14 mouse cellular contexts compared by ENCODE assay signal in genomic region chr1:43555222-43555974, GRCm38 (mm10).
DNase-seq lines count a peak whose midpoint lies in the region; ATAC-seq lines count a peak whose summit lies in the region.
"Had no signal": no experiment of that assay in that cellular context is flagged by ENCODE, and none has a peak within 500 bp of the region (broad histone marks: within the 10 kb centered on the region; RNA-seq: fewer than 3 reads in every experiment).

No protein-coding gene starts in this region.

- H3K27me3 ChIP-seq in forebrain, embryonic 10.5 days (ENCODE audit: poor library complexity, severe bottlenecking): no peaks in the 10 kb centered on the region
- no peaks in the 10 kb centered on the region for H3K27me3 ChIP-seq in forebrain, embryonic 13.5 days
- no peaks in the 10 kb centered on the region for H3K27me3 ChIP-seq in hindbrain, embryonic 11.5 days (ENCODE audit: control insufficient read depth, insufficient read depth, low read length)
- no peaks in the 10 kb centered on the region for H3K27me3 ChIP-seq in hindbrain, embryonic 14.5 days (ENCODE audit: control insufficient read depth, insufficient read depth, low read length)
- H3K27me3 ChIP-seq in midbrain, embryonic 15.5 days (replicated peaks): no peaks in the 10 kb centered on the region
- H3K27me3 ChIP-seq in midbrain, embryonic 13.5 days: no peaks in the 10 kb centered on the region
- H3K27me3 ChIP-seq: hindbrain, embryonic 15.5 days had no signal

- 0 out of 2 replicates have a peak overlapping the region, but pooled peaks have one; percentile 9 for H3K27ac ChIP-seq in forebrain, embryonic 10.5 days
- no peak overlapping the region for H3K27ac ChIP-seq in forebrain, embryonic 13.5 days
- peak overlapping the region; percentile 30 for H3K27ac ChIP-seq in hindbrain, embryonic 11.5 days (ENCODE audit: low read depth, low read length)
- no peak overlapping the region for H3K27ac ChIP-seq in hindbrain, embryonic 14.5 days
- no peak overlapping the region for H3K27ac ChIP-seq in midbrain, embryonic 15.5 days
- no peak overlapping the region for H3K27ac ChIP-seq in midbrain, embryonic 13.5 days
- H3K27ac ChIP-seq: hindbrain, embryonic 15.5 days had no signal

- no peaks in the 10 kb centered on the region for H3K9me3 ChIP-seq in forebrain, embryonic 10.5 days
- H3K9me3 ChIP-seq in forebrain, embryonic 13.5 days (replicated peaks): no peaks in the 10 kb centered on the region
- H3K9me3 ChIP-seq in hindbrain, embryonic 11.5 days (ENCODE audit: control insufficient read depth, low read length): no peaks in the 10 kb centered on the region
- no peaks in the 10 kb centered on the region for H3K9me3 ChIP-seq in hindbrain, embryonic 14.5 days (ENCODE audit: control insufficient read depth, low read length)
- H3K9me3 ChIP-seq in midbrain, embryonic 15.5 days: no peaks in the 10 kb centered on the region
- H3K9me3 ChIP-seq in midbrain, embryonic 13.5 days: no peaks in the 10 kb centered on the region
- H3K9me3 ChIP-seq: hindbrain, embryonic 15.5 days had no signal

- 70% methylated on average over 12 of the region's 12 CpGs for WGBS in forebrain, embryonic 10.5 days
- 65% methylated on average over 12 of the region's 12 CpGs for WGBS in forebrain, embryonic 13.5 days
- WGBS in hindbrain, embryonic 11.5 days: 52% methylated on average over 12 of the region's 12 CpGs
- WGBS in hindbrain, embryonic 14.5 days: 59% methylated on average over 12 of the region's 12 CpGs
- WGBS in midbrain, embryonic 15.5 days: 62% methylated on average over 12 of the region's 12 CpGs
- WGBS in midbrain, embryonic 13.5 days: 63% methylated on average over 12 of the region's 12 CpGs

- no peak overlapping the region for H3K4me3 ChIP-seq in forebrain, embryonic 10.5 days
- no peak overlapping the region for H3K4me3 ChIP-seq in forebrain, embryonic 13.5 days
- H3K4me3 ChIP-seq in hindbrain, embryonic 11.5 days (ENCODE audit: low read depth, low read length): no peak overlapping the region
- no peak overlapping the region for H3K4me3 ChIP-seq in hindbrain, embryonic 14.5 days (replicated peaks; ENCODE audit: low read length)
- H3K4me3 ChIP-seq in midbrain, embryonic 15.5 days: no peak overlapping the region
- no peak overlapping the region for H3K4me3 ChIP-seq in midbrain, embryonic 13.5 days (replicated peaks)
- H3K4me3 ChIP-seq: erythroblast, embryonic 14.5 days; hindbrain, embryonic 15.5 days had no signal

- no peak for DNase-seq in forebrain, embryonic 10.5 days (ENCODE audit: extremely low spot score, low spot score)
- peak; percentile 17 for DNase-seq in hindbrain, embryonic 11.5 days (ENCODE audit: low spot score)
- DNase-seq in hindbrain, embryonic 14.5 days (ENCODE audit: low spot score): no peak
- DNase-seq in retina, embryonic 14.5 days (ENCODE audit: low spot score): peak; percentile 57
- no peak for DNase-seq in layer of hippocampus, postnatal 14 days (ENCODE audit: low spot score in 2 of 2)
- DNase-seq: adrenal gland, postnatal 10 days; cerebellum, adult 2 months; layer of hippocampus, adult 9-11 months; lung, postnatal 36 days had no signal

- ATAC-seq in forebrain, embryonic 13.5 days: no peak
- no peak for ATAC-seq in hindbrain, embryonic 11.5 days (ENCODE audit: low FRiP score)
- ATAC-seq in hindbrain, embryonic 14.5 days (ENCODE audit: low FRiP score): no peak
- ATAC-seq in midbrain, embryonic 15.5 days (replicated peaks): 0 out of 2 replicates have a peak, but pooled peaks have one; percentile 5
- ATAC-seq in midbrain, embryonic 13.5 days: no peak

- H3K36me3 ChIP-seq in forebrain, embryonic 10.5 days (replicated peaks): peaks cover 42% of the 10 kb centered on the region
- peaks cover 29% of the 10 kb centered on the region for H3K36me3 ChIP-seq in forebrain, embryonic 13.5 days (ENCODE audit: poor library complexity, severe bottlenecking)
- no peaks in the 10 kb centered on the region for H3K36me3 ChIP-seq in hindbrain, embryonic 11.5 days (ENCODE audit: control insufficient read depth, insufficient read depth, low read length)
- H3K36me3 ChIP-seq in hindbrain, embryonic 14.5 days (replicated peaks; ENCODE audit: control insufficient read depth, insufficient read depth): peaks cover 18% of the 10 kb centered on the region
- no peaks in the 10 kb centered on the region for H3K36me3 ChIP-seq in midbrain, embryonic 15.5 days (replicated peaks)
- H3K36me3 ChIP-seq in midbrain, embryonic 13.5 days: peaks cover 15% of the 10 kb centered on the region
- H3K36me3 ChIP-seq: hindbrain, embryonic 15.5 days had no signal

- H3K4me2 ChIP-seq in forebrain, embryonic 13.5 days: no peak overlapping the region
- no peak overlapping the region for H3K4me2 ChIP-seq in hindbrain, embryonic 11.5 days (replicated peaks; ENCODE audit: low read depth, low read length)
- H3K4me2 ChIP-seq in hindbrain, embryonic 14.5 days (replicated peaks): no peak overlapping the region
- H3K4me2 ChIP-seq in midbrain, embryonic 15.5 days: no peak overlapping the region
- H3K4me2 ChIP-seq in midbrain, embryonic 13.5 days (replicated peaks): no peak overlapping the region
- H3K4me2 ChIP-seq: hindbrain, embryonic 15.5 days had no signal

- peaks cover 17% of the 10 kb centered on the region for H3K4me1 ChIP-seq in forebrain, embryonic 10.5 days
- H3K4me1 ChIP-seq in forebrain, embryonic 13.5 days: peaks cover 5% of the 10 kb centered on the region; the same call in 1 of the 2 replicates
- no peaks in the 10 kb centered on the region for H3K4me1 ChIP-seq in hindbrain, embryonic 11.5 days (replicated peaks; ENCODE audit: control insufficient read depth, insufficient read depth, low read length)
- H3K4me1 ChIP-seq in hindbrain, embryonic 14.5 days (replicated peaks; ENCODE audit: control insufficient read depth, insufficient read depth, low read length): 0 out of 2 replicates have a peak, but pooled peaks cover 4% of the 10 kb centered on the region
- H3K4me1 ChIP-seq in midbrain, embryonic 15.5 days: no peaks in the 10 kb centered on the region
- peaks cover 7% of the 10 kb centered on the region; the same call in 1 of the 2 replicates for H3K4me1 ChIP-seq in midbrain, embryonic 13.5 days (replicated peaks)

- no peak overlapping the region for H3K9ac ChIP-seq in forebrain, embryonic 13.5 days
- no peak overlapping the region for H3K9ac ChIP-seq in hindbrain, embryonic 11.5 days (ENCODE audit: low read depth, low read length)
- no peak overlapping the region for H3K9ac ChIP-seq in hindbrain, embryonic 14.5 days
- no peak overlapping the region for H3K9ac ChIP-seq in midbrain, embryonic 15.5 days
- no peak overlapping the region for H3K9ac ChIP-seq in midbrain, embryonic 13.5 days (replicated peaks)
- H3K9ac ChIP-seq: hindbrain, embryonic 15.5 days had no signal

Comparison
In these comparisons a context has a peak if more than half of its experiments do, and no peak if none do; other contexts are left out.
1. DNase-seq: peak in hindbrain, embryonic 11.5 days (single experiment) and retina, embryonic 14.5 days (single experiment); none in forebrain, embryonic 10.5 days (single experiment), hindbrain, embryonic 14.5 days (single experiment) and layer of hippocampus, postnatal 14 days (0 of 2).
2. H3K27ac ChIP-seq: peak in forebrain, embryonic 10.5 days (single experiment) and hindbrain, embryonic 11.5 days (single experiment); none in forebrain, embryonic 13.5 days (single experiment), hindbrain, embryonic 14.5 days (single experiment), midbrain, embryonic 15.5 days (single experiment) and midbrain, embryonic 13.5 days (single experiment).